Mouse (Mus musculus): ENCODE results near the gene Rnasel. TPM values are rescaled to one million over a fixed set of nuclear protein-coding genes. Genes with fewer than 3 reads are reported as not detected.

Rnasel gene
- polyA plus RNA-seq, 1 experiment: 12.3 TPM

- H3K27ac ChIP-seq (ENCODE audit: control insufficient read depth, insufficient read depth, low read length): no peak overlapping the region
- H3K36me3 ChIP-seq (ENCODE audit: control insufficient read depth, insufficient read depth, low read length): no peaks in the 10 kb centered on the region
- no peak for DNase-seq
- H3K27me3 ChIP-seq (ENCODE audit: control insufficient read depth, insufficient read depth, low read length): no peaks in the 10 kb centered on the region
- no peak for TF ChIP-seq CTCF (IDR thresholded peaks at IDR 0.05; ENCODE audit: borderline replicate concordance, control insufficient read depth, extremely low read depth, insufficient read depth, low read length, poor library complexity)
- TF ChIP-seq POLR2A (IDR thresholded peaks at IDR 0.05; ENCODE audit: control insufficient read depth, extremely low read depth, insufficient read depth, low read length, poor library complexity): no peak
- H3K4me3 ChIP-seq (ENCODE audit: control insufficient read depth, insufficient read depth, low read length): no peak overlapping the region
- H3K4me1 ChIP-seq (replicated peaks; ENCODE audit: control insufficient read depth, insufficient read depth, low read length): peaks cover 8% of the 10 kb centered on the region; the same call in 1 of the 2 replicates
- 75% methylated on average over 7 of the region's 7 CpGs for WGBS
These were observed 45.1 kb upstream of the Rnasel start for GRCm38 (mm10) chr1:153704174-153704573.

GRCm38 (mm10) chr1:153704996-153705395, 44.2 kb upstream of the Rnasel start:
- no peak for DNase-seq
- Histone ChIP-seq H3K36me3 (ENCODE audit: control insufficient read depth, insufficient read depth, low read length) (no peaks in the 10 kb centered on the region), H3K4me1 (replicated peaks; ENCODE audit: control insufficient read depth, insufficient read depth, low read length) (peaks cover 10% of the 10 kb centered on the region; the same call in 1 of the 2 replicates), H3K27me3 (ENCODE audit: control insufficient read depth, insufficient read depth, low read length) (no peaks in the 10 kb centered on the region), H3K4me3 (ENCODE audit: control insufficient read depth, insufficient read depth, low read length) (no peak overlapping the region), H3K27ac (ENCODE audit: control insufficient read depth, insufficient read depth, low read length) (no peak overlapping the region)
- WGBS: 65% methylated on average over 3 of the region's 3 CpGs
- TF ChIP-seq POLR2A (IDR thresholded peaks at IDR 0.05; ENCODE audit: control insufficient read depth, extremely low read depth, insufficient read depth, low read length, poor library complexity): no peak
- no peak for TF ChIP-seq CTCF (IDR thresholded peaks at IDR 0.05; ENCODE audit: borderline replicate concordance, control insufficient read depth, extremely low read depth, insufficient read depth, low read length, poor library complexity)

GRCm38 (mm10) chr1:153708626-153709025, 40.6 kb upstream of the Rnasel start:
- H3K27me3 ChIP-seq (ENCODE audit: control insufficient read depth, insufficient read depth, low read length): no peaks in the 10 kb centered on the region
- no peak overlapping the region for H3K27ac ChIP-seq (ENCODE audit: control insufficient read depth, insufficient read depth, low read length)
- TF ChIP-seq POLR2A (IDR thresholded peaks at IDR 0.05; ENCODE audit: control insufficient read depth, extremely low read depth, insufficient read depth, low read length, poor library complexity) (no peak), CTCF (IDR thresholded peaks at IDR 0.05; ENCODE audit: borderline replicate concordance, control insufficient read depth, extremely low read depth, insufficient read depth, low read length, poor library complexity) (no peak)
- WGBS: 94% methylated on average over 5 of the region's 5 CpGs
- H3K4me3 ChIP-seq (ENCODE audit: control insufficient read depth, insufficient read depth, low read length): no peak overlapping the region
- H3K4me1 ChIP-seq (replicated peaks; ENCODE audit: control insufficient read depth, insufficient read depth, low read length): 0 out of 2 replicates have a peak, but pooled peaks cover 2% of the 10 kb centered on the region
- H3K36me3 ChIP-seq (ENCODE audit: control insufficient read depth, insufficient read depth, low read length): no peaks in the 10 kb centered on the region
- no peak for DNase-seq

GRCm38 (mm10) chr1:153709451-153709850, 39.8 kb upstream of the Rnasel start:
- no peaks in the 10 kb centered on the region for H3K36me3 ChIP-seq (ENCODE audit: control insufficient read depth, insufficient read depth, low read length)
- no peak for DNase-seq
- TF ChIP-seq POLR2A (IDR thresholded peaks at IDR 0.05; ENCODE audit: control insufficient read depth, extremely low read depth, insufficient read depth, low read length, poor library complexity): no peak
- no peak for TF ChIP-seq CTCF (IDR thresholded peaks at IDR 0.05; ENCODE audit: borderline replicate concordance, control insufficient read depth, extremely low read depth, insufficient read depth, low read length, poor library complexity)
- no peaks in the 10 kb centered on the region for H3K27me3 ChIP-seq (ENCODE audit: control insufficient read depth, insufficient read depth, low read length)
- H3K4me3 ChIP-seq (ENCODE audit: control insufficient read depth, insufficient read depth, low read length): no peak overlapping the region
- no peak overlapping the region for H3K27ac ChIP-seq (ENCODE audit: control insufficient read depth, insufficient read depth, low read length)
- 0 out of 2 replicates have a peak, but pooled peaks cover 2% of the 10 kb centered on the region for H3K4me1 ChIP-seq (replicated peaks; ENCODE audit: control insufficient read depth, insufficient read depth, low read length)
- 42% methylated on average over 5 of the region's 5 CpGs for WGBS

GRCm38 (mm10) chr1:153711544-153712262, 37.5 kb upstream of the Rnasel start:
- Histone ChIP-seq H3K4me1 (replicated peaks; ENCODE audit: control insufficient read depth, insufficient read depth, low read length) (0 out of 2 replicates have a peak, but pooled peaks cover 2% of the 10 kb centered on the region), H3K36me3 (ENCODE audit: control insufficient read depth, insufficient read depth, low read length) (no peaks in the 10 kb centered on the region), H3K27ac (ENCODE audit: control insufficient read depth, insufficient read depth, low read length) (no peak overlapping the region), H3K4me3 (ENCODE audit: control insufficient read depth, insufficient read depth, low read length) (no peak overlapping the region), H3K27me3 (ENCODE audit: control insufficient read depth, insufficient read depth, low read length) (no peaks in the 10 kb centered on the region)
- DNase-seq: no peak
- TF ChIP-seq POLR2A (IDR thresholded peaks at IDR 0.05; ENCODE audit: control insufficient read depth, extremely low read depth, insufficient read depth, low read length, poor library complexity) (no peak), CTCF (IDR thresholded peaks at IDR 0.05; ENCODE audit: borderline replicate concordance, control insufficient read depth, extremely low read depth, insufficient read depth, low read length, poor library complexity) (no peak)
- 95% methylated on average over 3 of the region's 3 CpGs for WGBS

GRCm38 (mm10) chr1:153712633-153713032, 36.6 kb upstream of the Rnasel start:
- DNase-seq: no peak
- TF ChIP-seq POLR2A (IDR thresholded peaks at IDR 0.05; ENCODE audit: control insufficient read depth, extremely low read depth, insufficient read depth, low read length, poor library complexity) (no peak), CTCF (IDR thresholded peaks at IDR 0.05; ENCODE audit: borderline replicate concordance, control insufficient read depth, extremely low read depth, insufficient read depth, low read length, poor library complexity) (no peak)
- no peaks in the 10 kb centered on the region for H3K27me3 ChIP-seq (ENCODE audit: control insufficient read depth, insufficient read depth, low read length)
- H3K4me3 ChIP-seq (ENCODE audit: control insufficient read depth, insufficient read depth, low read length): no peak overlapping the region
- H3K36me3 ChIP-seq (ENCODE audit: control insufficient read depth, insufficient read depth, low read length): no peaks in the 10 kb centered on the region
- WGBS: 95% methylated on average over 2 of the region's 2 CpGs
- H3K27ac ChIP-seq (ENCODE audit: control insufficient read depth, insufficient read depth, low read length): no peak overlapping the region
- H3K4me1 ChIP-seq (replicated peaks; ENCODE audit: control insufficient read depth, insufficient read depth, low read length): 0 out of 2 replicates have a peak, but pooled peaks cover 2% of the 10 kb centered on the region
